24 mouse cellular contexts compared by ENCODE assay signal in the genomic region with DNA sequence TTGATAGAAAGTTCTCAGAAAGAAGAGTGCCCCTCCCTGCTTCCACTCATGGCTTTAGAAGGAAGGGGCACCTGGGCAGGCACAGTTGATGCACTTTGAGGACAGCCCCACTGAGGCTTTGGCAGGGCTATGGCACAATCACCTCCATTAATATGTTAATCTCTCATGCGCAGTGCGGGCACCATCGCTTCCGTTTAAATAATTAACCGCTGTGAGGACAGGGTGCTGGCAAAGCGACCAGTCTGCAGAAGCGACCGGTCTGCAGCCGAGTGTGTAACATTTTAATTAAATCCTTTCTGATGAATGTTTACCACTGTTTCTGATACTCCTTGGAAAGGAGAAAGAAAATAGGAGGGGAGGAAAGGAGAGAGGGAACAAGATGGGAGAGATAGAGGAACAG.
DNase-seq lines count a peak whose midpoint lies in the region; ATAC-seq lines count a peak whose summit lies in the region.
"Had no signal": no experiment of that assay in that cellular context is flagged by ENCODE, and none has a peak within 500 bp of the region (broad histone marks: within the 10 kb centered on the region; RNA-seq: fewer than 3 reads in every experiment).

No protein-coding gene starts in this region.

- WGBS in hindbrain, embryonic 14.5 days, result 48% methylated on average over 9 of the region's 9 CpGs
- 78% methylated on average over 9 of the region's 9 CpGs for WGBS in hindbrain, embryonic 10.5 days

- H3K36me3 ChIP-seq in hindbrain, embryonic 14.5 days (replicated peaks; ENCODE audit: control insufficient read depth, insufficient read depth), result no peaks in the 10 kb centered on the region
- H3K36me3 ChIP-seq in hindbrain, embryonic 10.5 days, result no peaks in the 10 kb centered on the region
- H3K36me3 ChIP-seq: embryonic facial prominence, embryonic 13.5 days; heart, embryonic 10.5 days; limb, embryonic 12.5 days; liver, embryonic 15.5 days; midbrain, embryonic 10.5 days; midbrain, embryonic 15.5 days had no signal

- H3K27ac ChIP-seq in hindbrain, embryonic 14.5 days, result no peak overlapping the region
- no peak overlapping the region for H3K27ac ChIP-seq in hindbrain, embryonic 10.5 days
- H3K27ac ChIP-seq: embryonic facial prominence, embryonic 13.5 days; heart, embryonic 10.5 days; limb, embryonic 12.5 days; liver, embryonic 15.5 days; midbrain, embryonic 10.5 days; midbrain, embryonic 15.5 days had no signal

- H3K4me1 ChIP-seq in hindbrain, embryonic 14.5 days (replicated peaks; ENCODE audit: control insufficient read depth, insufficient read depth, low read length), result 0 out of 2 replicates have a peak, but pooled peaks cover 11% of the 10 kb centered on the region
- peaks cover 5% of the 10 kb centered on the region for H3K4me1 ChIP-seq in hindbrain, embryonic 10.5 days (replicated peaks)
- H3K4me1 ChIP-seq: heart, embryonic 10.5 days; limb, embryonic 12.5 days; liver, embryonic 15.5 days had no signal

- H3K9me3 ChIP-seq in hindbrain, embryonic 14.5 days (ENCODE audit: control insufficient read depth, low read length), result no peaks in the 10 kb centered on the region
- H3K9me3 ChIP-seq in hindbrain, embryonic 10.5 days, result no peaks in the 10 kb centered on the region
- H3K9me3 ChIP-seq: embryonic facial prominence, embryonic 13.5 days; heart, embryonic 10.5 days; liver, embryonic 15.5 days; midbrain, embryonic 10.5 days; midbrain, embryonic 15.5 days had no signal

- no peak for DNase-seq in hindbrain, embryonic 14.5 days (ENCODE audit: low spot score)
- DNase-seq in hindbrain, embryonic 10.5 days (ENCODE audit: low spot score), result no peak
- peak; percentile 2 to 5 for DNase-seq in kidney, adult 8-10 months
- no peak for DNase-seq in kidney, postnatal 14 days
- DNase-seq in urinary bladder, adult 2 months (ENCODE audit: low spot score), result peak; percentile 4
- DNase-seq in urinary bladder, postnatal 14 days (ENCODE audit: low spot score), result no peak
- DNase-seq in yolk sac, embryonic 10.5 days (ENCODE audit: low spot score), result no peak
- DNase-seq: adrenal gland, postnatal 25 days; B cell, adult 2 months; cerebellum, adult 18-20 months; gastrocnemius, postnatal 14 days; heart, postnatal 36 days; lung, embryonic 14.5 days; lung, postnatal 14 days; right cerebral cortex, adult 18-20 months; spleen, adult 18-20 months; thymus, postnatal 14 days had no signal

- no peak overlapping the region for H3K9ac ChIP-seq in hindbrain, embryonic 14.5 days
- H3K9ac ChIP-seq: embryonic facial prominence, embryonic 13.5 days; liver, embryonic 15.5 days; lung, embryonic 14.5 days; midbrain, embryonic 15.5 days had no signal

- peak; percentile 43; the same call in 1 of the 2 replicates for ATAC-seq in hindbrain, embryonic 14.5 days (ENCODE audit: low FRiP score)
- ATAC-seq: intestine, embryonic 16.5 days; midbrain, embryonic 15.5 days had no signal

- H3K4me3 ChIP-seq in hindbrain, embryonic 14.5 days (replicated peaks; ENCODE audit: low read length), result no peak overlapping the region
- no peak overlapping the region for H3K4me3 ChIP-seq in hindbrain, embryonic 10.5 days
- H3K4me3 ChIP-seq: embryonic facial prominence, embryonic 13.5 days; heart, embryonic 10.5 days; limb, embryonic 12.5 days; liver, embryonic 15.5 days; midbrain, embryonic 10.5 days; midbrain, embryonic 15.5 days had no signal

- no peak overlapping the region for H3K4me2 ChIP-seq in hindbrain, embryonic 14.5 days (replicated peaks)
- H3K4me2 ChIP-seq: embryonic facial prominence, embryonic 13.5 days; limb, embryonic 12.5 days; liver, embryonic 15.5 days; lung, embryonic 14.5 days; midbrain, embryonic 15.5 days had no signal

- no peaks in the 10 kb centered on the region for H3K27me3 ChIP-seq in hindbrain, embryonic 14.5 days (ENCODE audit: control insufficient read depth, insufficient read depth, low read length)
- H3K27me3 ChIP-seq in hindbrain, embryonic 10.5 days (ENCODE audit: insufficient read depth, poor library complexity, severe bottlenecking), result no peaks in the 10 kb centered on the region
- H3K27me3 ChIP-seq: embryonic facial prominence, embryonic 13.5 days; limb, embryonic 12.5 days; liver, embryonic 15.5 days; midbrain, embryonic 15.5 days had no signal

Comparison
In these comparisons a context has a peak if more than half of its experiments do, and no peak if none do; other contexts are left out.
1. DNase-seq: peak in kidney, adult 8-10 months (2 of 2) and urinary bladder, adult 2 months (single experiment); none in hindbrain, embryonic 14.5 days (single experiment), hindbrain, embryonic 10.5 days (single experiment), kidney, postnatal 14 days (single experiment), urinary bladder, postnatal 14 days (single experiment) and yolk sac, embryonic 10.5 days (single experiment).